16 mouse cellular contexts compared by ENCODE assay signal in genomic region chrX:163885539-163885981, GRCm38 (mm10). TPM values are rescaled to one million over a fixed set of nuclear protein-coding genes. Genes with fewer than 3 reads are reported as not detected.
DNase-seq lines count a peak whose midpoint lies in the region; ATAC-seq and TF ChIP-seq lines count a peak whose summit lies in the region.
"Had no signal": no experiment of that assay in that cellular context is flagged by ENCODE, and none has a peak within 500 bp of the region (broad histone marks: within the 10 kb centered on the region; RNA-seq: fewer than 3 reads in every experiment).

No protein-coding gene starts in this region.

- TF ChIP-seq CTCF in kidney, postnatal 0 days (IDR thresholded peaks at IDR 0.05; ENCODE audit: low read depth) = no peak

- no peaks in the 10 kb centered on the region for H3K36me3 ChIP-seq in kidney, postnatal 0 days (ENCODE audit: insufficient read depth, low read length)
- H3K36me3 ChIP-seq in forebrain, embryonic 15.5 days = no peaks in the 10 kb centered on the region
- H3K36me3 ChIP-seq in neural tube, embryonic 13.5 days = no peaks in the 10 kb centered on the region

- no peak overlapping the region for H3K9ac ChIP-seq in kidney, postnatal 0 days (ENCODE audit: low read depth, low read length)
- no peak overlapping the region for H3K9ac ChIP-seq in forebrain, embryonic 15.5 days (replicated peaks)
- no peak overlapping the region for H3K9ac ChIP-seq in neural tube, embryonic 13.5 days

- no peaks in the 10 kb centered on the region for H3K9me3 ChIP-seq in kidney, postnatal 0 days (replicated peaks; ENCODE audit: low read length)
- H3K9me3 ChIP-seq in forebrain, embryonic 15.5 days = no peaks in the 10 kb centered on the region
- no peaks in the 10 kb centered on the region for H3K9me3 ChIP-seq in neural tube, embryonic 13.5 days

- no peak overlapping the region for H3K4me2 ChIP-seq in kidney, postnatal 0 days (ENCODE audit: low read length)
- H3K4me2 ChIP-seq in forebrain, embryonic 15.5 days (replicated peaks) = no peak overlapping the region
- no peak overlapping the region for H3K4me2 ChIP-seq in neural tube, embryonic 13.5 days
- H3K4me2 ChIP-seq: heart, embryonic 11.5 days had no signal

- no peak overlapping the region for H3K27ac ChIP-seq in kidney, postnatal 0 days
- H3K27ac ChIP-seq in forebrain, embryonic 15.5 days (replicated peaks) = no peak overlapping the region
- no peak overlapping the region for H3K27ac ChIP-seq in neural tube, embryonic 13.5 days (replicated peaks)
- H3K27ac ChIP-seq: stomach, postnatal 0 days had no signal

- peak; percentile 43; the same call in 1 of the 2 replicates for ATAC-seq in kidney, postnatal 0 days (replicated peaks; ENCODE audit: low FRiP score, low read depth)
- peak; percentile 93 for ATAC-seq in forebrain, embryonic 15.5 days (replicated peaks)
- peak; percentile 78; the same call in 1 of the 2 replicates for ATAC-seq in neural tube, embryonic 13.5 days (ENCODE audit: low read depth)

- no peak overlapping the region for H3K4me3 ChIP-seq in kidney, postnatal 0 days (replicated peaks; ENCODE audit: low read depth, low read length)
- no peak overlapping the region for H3K4me3 ChIP-seq in forebrain, embryonic 15.5 days
- no peak overlapping the region for H3K4me3 ChIP-seq in neural tube, embryonic 13.5 days

- 67% methylated on average over 4 of the region's 4 CpGs for WGBS in kidney, postnatal 0 days
- 29% methylated on average over 4 of the region's 4 CpGs for WGBS in forebrain, embryonic 15.5 days
- 49% methylated on average over 4 of the region's 4 CpGs for WGBS in neural tube, embryonic 13.5 days

- no peaks in the 10 kb centered on the region for H3K4me1 ChIP-seq in kidney, postnatal 0 days (replicated peaks; ENCODE audit: insufficient read depth, low read length)
- H3K4me1 ChIP-seq in forebrain, embryonic 15.5 days = no peaks in the 10 kb centered on the region
- no peaks in the 10 kb centered on the region for H3K4me1 ChIP-seq in neural tube, embryonic 13.5 days (replicated peaks)

- no peaks in the 10 kb centered on the region for H3K27me3 ChIP-seq in kidney, postnatal 0 days (ENCODE audit: insufficient read depth, low read length)
- no peaks in the 10 kb centered on the region for H3K27me3 ChIP-seq in forebrain, embryonic 15.5 days
- peaks cover 9% of the 10 kb centered on the region for H3K27me3 ChIP-seq in neural tube, embryonic 13.5 days

- DNase-seq in kidney, postnatal 0 days (ENCODE audit: low spot score) = peak; percentile 2
- no peak for DNase-seq in kidney, postnatal 14 days
- DNase-seq in fibroblast of lung, adult 2 months (ENCODE audit: low read depth) = peak; percentile 13
- no peak for DNase-seq in layer of hippocampus, adult 11-12 months (ENCODE audit: low spot score)
- DNase-seq in adrenal gland, adult 2 months = no peak
- DNase-seq: adrenal gland, postnatal 14 days; cerebellum, postnatal 10 days; kidney, adult 18-20 months; layer of hippocampus, adult 9-11 months; lung, postnatal 14 days; right cerebral cortex, postnatal 14 days; thymus, postnatal 25 days had no signal

RNA-seq across cellular contexts. Expression of gene Ap1s2, which starts 23.3 kb away (rescaled TPM):
- polyA plus RNA-seq in kidney, postnatal 0 days (2015; fragmentation: Nextera tagmentation; extraction: Ambion mirVana) = 15.0 and 17.2 TPM in 2 replicates
- 115 and 121 TPM in 2 replicates for polyA plus RNA-seq in forebrain, embryonic 15.5 days (2015; fragmentation: Nextera tagmentation; extraction: Ambion mirVana)
- polyA plus RNA-seq in neural tube, embryonic 13.5 days (2015; fragmentation: Nextera tagmentation; extraction: Ambion mirVana) = 89.9 and 90.3 TPM in 2 replicates
- total RNA-seq in adrenal gland, adult 2 months (2021) = 10 to 100 TPM; 12.1 to 17.2 TPM
- 4.6 and 5.0 TPM in 2 replicates for polyA plus RNA-seq in adrenal gland, adult 2 months (2012; rRNA removed)

Comparison
In these comparisons a context has a peak if more than half of its experiments do, and no peak if none do; other contexts are left out.
1. DNase-seq: peak in kidney, postnatal 0 days (single experiment) and fibroblast of lung, adult 2 months (single experiment); none in kidney, postnatal 14 days (single experiment), layer of hippocampus, adult 11-12 months (single experiment) and adrenal gland, adult 2 months (single experiment).
2. ATAC-seq: peak in every context shown above with its lines; median percentile 93 in forebrain, embryonic 15.5 days; 78 in neural tube, embryonic 13.5 days; 43 in kidney, postnatal 0 days.